Comparison of ENCODE assay signal across 9 mouse cellular contexts in genomic region chr17:37196845-37197724, GRCm38 (mm10). TPM values are rescaled to one million over a fixed set of nuclear protein-coding genes. Genes with fewer than 3 reads are reported as not detected.
DNase-seq lines count a peak whose midpoint lies in the region; ATAC-seq lines count a peak whose summit lies in the region.
"Had no signal": no experiment of that assay in that cellular context is flagged by ENCODE, and none has a peak within 500 bp of the region (broad histone marks: within the 10 kb centered on the region; RNA-seq: fewer than 3 reads in every experiment).

No protein-coding gene starts in this region.

- under 1% methylated on average over 77 of the region's 77 CpGs for WGBS in embryonic facial prominence, embryonic 10.5 days
- under 1% methylated on average over 77 of the region's 77 CpGs for WGBS in limb, embryonic 12.5 days
- WGBS in neural tube, embryonic 15.5 days = under 1% methylated on average over 77 of the region's 77 CpGs

- H3K36me3 ChIP-seq in embryonic facial prominence, embryonic 10.5 days (replicated peaks) = no peaks in the 10 kb centered on the region
- no peaks in the 10 kb centered on the region for H3K36me3 ChIP-seq in limb, embryonic 12.5 days
- no peaks in the 10 kb centered on the region for H3K36me3 ChIP-seq in neural tube, embryonic 15.5 days

- H3K4me1 ChIP-seq in embryonic facial prominence, embryonic 10.5 days = peaks cover 13% of the 10 kb centered on the region
- no peaks in the 10 kb centered on the region for H3K4me1 ChIP-seq in limb, embryonic 12.5 days (replicated peaks)
- peaks cover 16% of the 10 kb centered on the region for H3K4me1 ChIP-seq in neural tube, embryonic 15.5 days

- peak; percentile 47 to 52 for DNase-seq in cerebellum, postnatal 14 days
- DNase-seq in cerebellum, adult 11-12 months = no peak
- DNase-seq in 3134 (ENCODE audit: extremely low read depth, insufficient read length, low spot score) = peak; percentile 6
- DNase-seq in embryonic facial prominence, embryonic 10.5 days (ENCODE audit: low spot score) = peak; percentile 78
- DNase-seq in heart, postnatal 4 days = peak; percentile 14
- no peak for DNase-seq in thymus, adult 18-20 months

- H3K4me2 ChIP-seq in limb, embryonic 12.5 days = peak overlapping the region; percentile 96
- H3K4me2 ChIP-seq in neural tube, embryonic 15.5 days = peak overlapping the region; percentile 71

- peaks cover 47% of the 10 kb centered on the region for H3K27me3 ChIP-seq in embryonic facial prominence, embryonic 10.5 days (replicated peaks; ENCODE audit: low read depth, poor library complexity, severe bottlenecking)
- H3K27me3 ChIP-seq in limb, embryonic 12.5 days = peaks cover 34% of the 10 kb centered on the region
- H3K27me3 ChIP-seq in neural tube, embryonic 15.5 days (replicated peaks) = peaks cover 28% of the 10 kb centered on the region

- no peak overlapping the region; the same call in 1 of the 2 replicates for H3K27ac ChIP-seq in embryonic facial prominence, embryonic 10.5 days (replicated peaks)
- no peak overlapping the region for H3K27ac ChIP-seq in limb, embryonic 12.5 days
- H3K27ac ChIP-seq in neural tube, embryonic 15.5 days (replicated peaks) = peak overlapping the region; percentile 74

- peak overlapping the region; percentile 60 for H3K9ac ChIP-seq in limb, embryonic 12.5 days (replicated peaks)
- H3K9ac ChIP-seq in neural tube, embryonic 15.5 days (replicated peaks) = peak overlapping the region; percentile 57

- peak overlapping the region; percentile 72 for H3K4me3 ChIP-seq in embryonic facial prominence, embryonic 10.5 days
- peak overlapping the region; percentile 62 for H3K4me3 ChIP-seq in limb, embryonic 12.5 days (replicated peaks)
- H3K4me3 ChIP-seq in neural tube, embryonic 15.5 days (replicated peaks) = peak overlapping the region; percentile 50

- ATAC-seq in limb, embryonic 12.5 days (ENCODE audit: insufficient number of reproducible peaks, insufficient read depth, low FRiP score, low TSS enrichment, low read depth) = peak; percentile 86
- ATAC-seq in neural tube, embryonic 15.5 days (ENCODE audit: low FRiP score) = peak; percentile 94

- no peaks in the 10 kb centered on the region for H3K9me3 ChIP-seq in embryonic facial prominence, embryonic 10.5 days
- H3K9me3 ChIP-seq in limb, embryonic 12.5 days = no peaks in the 10 kb centered on the region
- no peaks in the 10 kb centered on the region for H3K9me3 ChIP-seq in neural tube, embryonic 15.5 days (replicated peaks)

RNA-seq across cellular contexts. Expression of gene Ubd, which starts 3.4 kb away (rescaled TPM):
- polyA plus RNA-seq in embryonic facial prominence, embryonic 10.5 days (2016; fragmentation: Nextera tagmentation; extraction: Ambion mirVana) = not detected in 2 replicates
- not detected for total RNA-seq in heart, postnatal 4 days (2021)
- polyA plus RNA-seq in limb, embryonic 12.5 days (2016; fragmentation: Nextera tagmentation; extraction: Ambion mirVana) = not detected in 2 replicates
- polyA plus RNA-seq in neural tube, embryonic 15.5 days (2015; fragmentation: Nextera tagmentation; extraction: Ambion mirVana) = 3.8 TPM in 1 of 2 replicates, not detected in the other
- total RNA-seq: gastrocnemius, postnatal 4 days had no signal

RNA-seq across cellular contexts. Expression of gene Olfr94, which starts 3.7 kb away (rescaled TPM):
- polyA plus RNA-seq in embryonic facial prominence, embryonic 10.5 days (2016; fragmentation: Nextera tagmentation; extraction: Ambion mirVana) = not detected in 2 replicates
- not detected for total RNA-seq in heart, postnatal 4 days (2021)
- not detected in 2 replicates for polyA plus RNA-seq in limb, embryonic 12.5 days (2016; fragmentation: Nextera tagmentation; extraction: Ambion mirVana)
- 0.14 and 0.19 TPM in 2 replicates for polyA plus RNA-seq in neural tube, embryonic 15.5 days (2015; fragmentation: Nextera tagmentation; extraction: Ambion mirVana)
- total RNA-seq: gastrocnemius, postnatal 4 days had no signal

RNA-seq across cellular contexts. Expression of gene Olfr95, which starts 15.8 kb away (rescaled TPM):
- polyA plus RNA-seq in embryonic facial prominence, embryonic 10.5 days (2016; fragmentation: Nextera tagmentation; extraction: Ambion mirVana) = not detected in 2 replicates
- not detected for total RNA-seq in heart, postnatal 4 days (2021)
- not detected in 2 replicates for polyA plus RNA-seq in limb, embryonic 12.5 days (2016; fragmentation: Nextera tagmentation; extraction: Ambion mirVana)
- 0.04 TPM in 1 of 2 replicates, not detected in the other for polyA plus RNA-seq in neural tube, embryonic 15.5 days (2015; fragmentation: Nextera tagmentation; extraction: Ambion mirVana)
- total RNA-seq: gastrocnemius, postnatal 4 days had no signal

RNA-seq across cellular contexts. Expression of gene Olfr96, which starts 22.9 kb away (rescaled TPM):
- not detected in 2 replicates for polyA plus RNA-seq in embryonic facial prominence, embryonic 10.5 days (2016; fragmentation: Nextera tagmentation; extraction: Ambion mirVana)
- not detected for total RNA-seq in heart, postnatal 4 days (2021)
- polyA plus RNA-seq in limb, embryonic 12.5 days (2016; fragmentation: Nextera tagmentation; extraction: Ambion mirVana) = not detected in 2 replicates
- not detected in 2 replicates for polyA plus RNA-seq in neural tube, embryonic 15.5 days (2015; fragmentation: Nextera tagmentation; extraction: Ambion mirVana)
- total RNA-seq: gastrocnemius, postnatal 4 days had no signal

RNA-seq across cellular contexts. Expression of gene Olfr93, which starts 35.8 kb away (rescaled TPM):
- not detected in 2 replicates for polyA plus RNA-seq in embryonic facial prominence, embryonic 10.5 days (2016; fragmentation: Nextera tagmentation; extraction: Ambion mirVana)
- total RNA-seq in heart, postnatal 4 days (2021) = not detected
- polyA plus RNA-seq in limb, embryonic 12.5 days (2016; fragmentation: Nextera tagmentation; extraction: Ambion mirVana) = not detected in 2 replicates
- not detected in 2 replicates for polyA plus RNA-seq in neural tube, embryonic 15.5 days (2015; fragmentation: Nextera tagmentation; extraction: Ambion mirVana)
- total RNA-seq: gastrocnemius, postnatal 4 days had no signal

Comparison
In these comparisons a context has a peak if more than half of its experiments do, and no peak if none do; other contexts are left out.
1. DNase-seq: peak in cerebellum, postnatal 14 days (2 of 2), 3134 (single experiment), embryonic facial prominence, embryonic 10.5 days (single experiment) and heart, postnatal 4 days (single experiment); none in cerebellum, adult 11-12 months (single experiment) and thymus, adult 18-20 months (0 of 2).
2. Peak in every context shown above with its lines, with median percentiles within 50 percentile points of each other: H3K4me3 ChIP-seq.